Mouse (Mus musculus): ENCODE measurements around the gene Abraxas2.
A peak's percentile ranks its signal among the peaks of the same experiment; 100 is the strongest.

GRCm38 (mm10) chr7:132859042-132859958 lies at the start of gene Abraxas2:
- no peak for TF ChIP-seq CTCF (IDR thresholded peaks at IDR 0.05)
- TF ChIP-seq EP300 (IDR thresholded peaks at IDR 0.05; ENCODE audit: insufficient read depth, low read depth, low read length), result 0 out of 2 replicates have a peak, but pooled peaks have one; percentile 24
